Mouse (Mus musculus): Measurements from ENCODE around the gene Tgfbr1.

The Tgfbr1 gene

GRCm38 (mm10) chr4:47352803-47353388 is at the start of gene Tgfbr1:
TSS of gene Tgfbr1 (plus strand) at chr4:47353222.
- DNase-seq (ENCODE audit: low read depth, low spot score), result peak; percentile 82

- DNase-seq (ENCODE audit: low read depth, low spot score), result no peak
Measured at GRCm38 (mm10) chr4:47303340-47303998, 49.6 kb upstream of the Tgfbr1 start.

- DNase-seq (ENCODE audit: low read depth, low spot score), result no peak
Measured at GRCm38 (mm10) chr4:47309886-47310625, 43.0 kb upstream of the Tgfbr1 start.

GRCm38 (mm10) chr4:47310812-47311211 is 42.2 kb upstream of the Tgfbr1 start:
- no peak for DNase-seq (ENCODE audit: low read depth, low spot score)

- DNase-seq (ENCODE audit: low read depth, low spot score), result no peak
Measured at GRCm38 (mm10) chr4:47311467-47311866, 41.6 kb upstream of the Tgfbr1 start.

GRCm38 (mm10) chr4:47311929-47312328 is 41.1 kb upstream of the Tgfbr1 start:
- DNase-seq (ENCODE audit: low read depth, low spot score), result no peak

GRCm38 (mm10) chr4:47312676-47313075 is 40.3 kb upstream of the Tgfbr1 start:
- no peak for DNase-seq (ENCODE audit: low read depth, low spot score)

- no peak for DNase-seq (ENCODE audit: low read depth, low spot score)
Measured at GRCm38 (mm10) chr4:47313710-47314410, 39.2 kb upstream of the Tgfbr1 start.

GRCm38 (mm10) chr4:47315458-47315857 is 37.6 kb upstream of the Tgfbr1 start:
- DNase-seq (ENCODE audit: low read depth, low spot score), result no peak

GRCm38 (mm10) chr4:47316432-47316831 is 36.6 kb upstream of the Tgfbr1 start:
- DNase-seq (ENCODE audit: low read depth, low spot score), result no peak

GRCm38 (mm10) chr4:47319561-47320321 is 33.3 kb upstream of the Tgfbr1 start:
- DNase-seq (ENCODE audit: low read depth, low spot score), result no peak

GRCm38 (mm10) chr4:47322315-47322714 is 30.7 kb upstream of the Tgfbr1 start:
- no peak for DNase-seq (ENCODE audit: low read depth, low spot score)

- no peak for DNase-seq (ENCODE audit: low read depth, low spot score)
Measured at GRCm38 (mm10) chr4:47324206-47324605, 28.8 kb upstream of the Tgfbr1 start.

GRCm38 (mm10) chr4:47327782-47328181 is 25.2 kb upstream of the Tgfbr1 start:
- DNase-seq (ENCODE audit: low read depth, low spot score), result no peak

GRCm38 (mm10) chr4:47329285-47329684 is 23.7 kb upstream of the Tgfbr1 start:
- no peak for DNase-seq (ENCODE audit: low read depth, low spot score)

GRCm38 (mm10) chr4:47330378-47331052 is 22.5 kb upstream of the Tgfbr1 start:
- no peak for DNase-seq (ENCODE audit: low read depth, low spot score)

GRCm38 (mm10) chr4:47332812-47333343 is 20.1 kb upstream of the Tgfbr1 start:
- DNase-seq (ENCODE audit: low read depth, low spot score), result no peak

GRCm38 (mm10) chr4:47333541-47333940 is 19.5 kb upstream of the Tgfbr1 start:
- no peak for DNase-seq (ENCODE audit: low read depth, low spot score)

GRCm38 (mm10) chr4:47336941-47337600 is 16.0 kb upstream of the Tgfbr1 start:
- DNase-seq (ENCODE audit: low read depth, low spot score), result no peak

- DNase-seq (ENCODE audit: low read depth, low spot score), result no peak
Measured at GRCm38 (mm10) chr4:47342632-47343031, 10.4 kb upstream of the Tgfbr1 start.
